Mouse (Mus musculus) hindlimb bud, embryonic 11.5 days (tissue): ENCODE results near the gene Vmn1r77.
"Not testable (repeated sequence)": the region's sequence is repeated elsewhere in the genome, so short reads cannot be mapped to it uniquely, and the experiment has no call there.

Source experiments
- DNase-seq: peaks from one replicate; pipeline ENCODE4 v3.0.0-alpha.2; 2012; ENCODE audit warnings: low read depth, low spot score; ENCODE audit errors: extremely low spot score

Gene Vmn1r77

DNA sequence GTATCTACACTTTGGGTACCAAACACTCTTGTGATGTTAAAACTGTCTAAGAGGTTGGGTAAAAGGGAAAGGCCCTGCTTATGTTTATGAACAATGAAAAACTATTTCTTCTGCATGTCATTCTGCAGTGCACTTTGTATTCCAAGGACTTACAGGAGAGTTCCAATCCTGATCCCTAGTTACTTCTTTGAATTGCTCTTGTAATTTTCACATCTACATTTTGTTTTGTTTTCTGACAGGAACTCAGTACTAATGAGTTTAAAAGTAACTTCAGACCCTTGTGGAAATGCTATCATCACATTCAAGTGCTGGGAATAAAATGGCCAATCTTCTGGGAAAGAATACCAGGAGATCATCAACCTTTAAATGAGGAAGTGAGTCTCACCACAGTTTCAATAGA is at the start of gene Vmn1r77:
Vmn1r77 (plus strand) TSS at position 301 of the 400 bp plus-strand sequence.
- not testable (repeated sequence) for DNase-seq

GRCm38 (mm10) chr7:12011491-12011890 is 25.1 kb upstream of the Vmn1r77 start:
- not testable (repeated sequence) for DNase-seq

DNA sequence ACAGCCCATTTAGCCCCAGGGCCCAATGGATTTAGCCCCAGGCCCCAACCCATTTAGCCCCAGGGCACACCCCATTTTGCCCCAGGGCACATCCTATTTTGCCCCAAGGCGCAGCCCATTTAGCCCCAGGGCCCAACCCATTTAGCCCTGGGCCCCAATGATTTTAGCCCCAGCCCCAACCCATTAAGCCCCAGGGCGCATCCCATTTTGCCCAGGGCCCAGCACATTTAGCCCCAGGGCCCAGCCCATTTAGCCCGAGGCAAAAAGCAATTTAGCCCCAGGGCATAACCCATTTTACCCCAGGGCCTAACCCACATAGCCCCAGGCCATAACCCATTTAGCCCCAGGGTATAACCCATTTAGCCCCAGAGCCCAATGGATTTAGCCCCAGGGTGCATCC is 24.2 kb upstream of the Vmn1r77 start:
- not testable (repeated sequence) for DNase-seq

DNA sequence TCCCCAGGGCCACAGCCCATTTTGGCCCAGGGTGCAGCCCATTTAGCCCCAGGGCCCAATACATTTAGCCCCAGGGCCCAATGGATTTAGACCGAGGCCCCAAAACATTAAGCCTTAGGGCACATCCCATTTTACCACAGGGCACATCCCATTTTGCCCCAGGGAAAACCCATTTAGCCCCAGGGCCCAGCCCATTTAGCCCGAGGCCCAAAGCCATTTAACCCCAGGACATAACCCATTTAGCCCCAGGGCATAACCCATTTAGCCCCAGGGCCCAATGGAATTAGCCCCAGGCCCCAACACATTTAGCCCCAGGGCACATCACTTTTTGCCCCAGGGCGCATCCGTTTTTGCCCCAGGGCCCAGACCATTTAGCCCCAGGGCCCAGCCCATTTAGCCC is 23.4 kb upstream of the Vmn1r77 start:
- no peak for DNase-seq

GRCm38 (mm10) chr7:12017829-12018228 is 18.7 kb upstream of the Vmn1r77 start:
- DNase-seq: not testable (repeated sequence)

DNA sequence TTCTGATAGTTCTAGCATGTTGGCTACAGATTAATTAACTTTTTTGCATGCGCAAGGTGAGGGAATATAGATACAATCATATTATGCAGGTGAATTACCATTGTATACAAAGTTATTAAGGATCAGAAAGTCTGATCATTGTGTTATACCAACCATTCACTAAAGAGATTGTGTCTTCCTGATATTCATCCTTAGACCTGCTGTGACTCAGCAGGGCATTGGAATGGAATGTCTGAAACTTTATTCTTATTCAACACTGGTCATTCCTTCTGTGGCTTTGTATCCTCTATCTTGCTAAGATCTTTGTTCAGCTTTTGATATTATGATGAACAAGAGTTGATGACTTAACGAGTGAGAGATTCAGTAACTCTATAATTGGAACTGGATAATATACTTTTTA is 4.1 kb downstream of the Vmn1r77 start:
- DNase-seq: no peak
